Mouse (Mus musculus): Measurements from ENCODE around the gene Kcnk6.

The Kcnk6 gene

GRCm38 (mm10) chr7:29232247-29233013 lies at the start of gene Kcnk6:
Kcnk6 (minus strand) TSS chr7:29232515.
- peak; percentile 57 for DNase-seq (ENCODE audit: low spot score)

GRCm38 (mm10) chr7:29281201-29282073 lies 49.1 kb upstream of the Kcnk6 start, which contains the start of gene Spint2:
Spint2 (minus strand) TSS chr7:29281912.
- peak; percentile 93 for DNase-seq (ENCODE audit: low spot score)

GRCm38 (mm10) chr7:29280801-29281200 lies 48.5 kb upstream of the Kcnk6 start:
- DNase-seq (ENCODE audit: low spot score): no peak

- no peak for DNase-seq (ENCODE audit: low spot score)
These were observed 47.6 kb upstream of the Kcnk6 start for GRCm38 (mm10) chr7:29279924-29280323.

- DNase-seq (ENCODE audit: low spot score): no peak
These were observed 46.9 kb upstream of the Kcnk6 start for GRCm38 (mm10) chr7:29279261-29279660.

GRCm38 (mm10) chr7:29277510-29277909 lies 45.2 kb upstream of the Kcnk6 start:
- no peak for DNase-seq (ENCODE audit: low spot score)

- no peak for DNase-seq (ENCODE audit: low spot score)
These were observed 44.4 kb upstream of the Kcnk6 start for GRCm38 (mm10) chr7:29276715-29277114.

GRCm38 (mm10) chr7:29271687-29272465 lies 39.6 kb upstream of the Kcnk6 start:
- no peak for DNase-seq (ENCODE audit: low spot score)

GRCm38 (mm10) chr7:29270445-29270844 lies 38.1 kb upstream of the Kcnk6 start:
- DNase-seq (ENCODE audit: low spot score): no peak

GRCm38 (mm10) chr7:29266931-29267330 lies 34.6 kb upstream of the Kcnk6 start:
- no peak for DNase-seq (ENCODE audit: low spot score)

GRCm38 (mm10) chr7:29265636-29266035 lies 33.3 kb upstream of the Kcnk6 start:
- no peak for DNase-seq (ENCODE audit: low spot score)

GRCm38 (mm10) chr7:29263831-29264230 lies 31.5 kb upstream of the Kcnk6 start:
- DNase-seq (ENCODE audit: low spot score): no peak

GRCm38 (mm10) chr7:29262151-29262550 lies 29.8 kb upstream of the Kcnk6 start:
- DNase-seq (ENCODE audit: low spot score): no peak

- DNase-seq (ENCODE audit: low spot score): no peak
These were observed 27.7 kb upstream of the Kcnk6 start for GRCm38 (mm10) chr7:29259781-29260730.

- peak; percentile 78 for DNase-seq (ENCODE audit: low spot score)
These were observed 25.1 kb upstream of the Kcnk6 start for GRCm38 (mm10) chr7:29257368-29257767.

- DNase-seq (ENCODE audit: low spot score): no peak
These were observed 23.6 kb upstream of the Kcnk6 start for GRCm38 (mm10) chr7:29255875-29256274.

- DNase-seq (ENCODE audit: low spot score): no peak
These were observed 21.5 kb upstream of the Kcnk6 start for GRCm38 (mm10) chr7:29253842-29254241.

GRCm38 (mm10) chr7:29251166-29251565 lies 18.9 kb upstream of the Kcnk6 start:
- DNase-seq (ENCODE audit: low spot score): peak; percentile 81

GRCm38 (mm10) chr7:29248261-29248841 lies 16.0 kb upstream of the Kcnk6 start, which contains the start of gene 2200002D01Rik:
2200002D01Rik (minus strand) TSS chr7:29248466.
- peak; percentile 77 for DNase-seq (ENCODE audit: low spot score)

- no peak for DNase-seq (ENCODE audit: low spot score)
These were observed 15.4 kb upstream of the Kcnk6 start for GRCm38 (mm10) chr7:29247706-29248105.

GRCm38 (mm10) chr7:29247314-29247700 lies 15.0 kb upstream of the Kcnk6 start:
- DNase-seq (ENCODE audit: low spot score): peak; percentile 89

All from urinary bladder, postnatal 14 days (tissue).